Mouse (Mus musculus) v-Abl transformed pro-B cells (cell line): ENCODE results near the gene Gm10553.
"Not testable (repeated sequence)": the region's sequence is repeated elsewhere in the genome, so short reads cannot be mapped to it uniquely, and the experiment has no call there.

Source experiments
- in situ Hi-C, 2 experiments: fragments of 400-800 bp; cut with MboI; formaldehyde crosslinking; loops; one replicate each; pipeline ENCODE4 v1.15.1; 2025; ENCODE audit not compliant: unreplicated experiment in 2 of 2

The Gm10553 gene

DNA sequence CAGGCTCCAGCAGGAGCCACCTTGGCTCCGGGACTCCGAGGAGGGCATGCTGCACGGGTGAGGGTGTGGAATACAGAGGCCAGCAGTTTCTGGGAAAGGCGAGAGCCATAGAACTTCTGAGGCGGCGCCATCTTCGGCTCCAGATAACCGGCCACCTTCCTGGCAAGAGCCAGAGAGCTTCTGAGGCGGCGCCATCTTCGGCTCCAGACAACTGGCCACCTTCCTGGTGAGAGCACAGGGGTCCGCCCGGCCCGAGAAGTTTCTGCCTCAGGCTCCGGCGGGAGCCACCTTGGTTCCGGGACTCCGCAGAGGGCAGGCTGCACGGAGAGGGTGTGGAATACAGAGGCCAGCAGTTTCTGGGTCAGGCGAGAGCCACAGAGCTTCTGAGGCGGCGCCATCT is 33.7 kb downstream of the Gm10553 start:
- in situ Hi-C loops = not testable (repeated sequence)
